In the genomic region with DNA sequence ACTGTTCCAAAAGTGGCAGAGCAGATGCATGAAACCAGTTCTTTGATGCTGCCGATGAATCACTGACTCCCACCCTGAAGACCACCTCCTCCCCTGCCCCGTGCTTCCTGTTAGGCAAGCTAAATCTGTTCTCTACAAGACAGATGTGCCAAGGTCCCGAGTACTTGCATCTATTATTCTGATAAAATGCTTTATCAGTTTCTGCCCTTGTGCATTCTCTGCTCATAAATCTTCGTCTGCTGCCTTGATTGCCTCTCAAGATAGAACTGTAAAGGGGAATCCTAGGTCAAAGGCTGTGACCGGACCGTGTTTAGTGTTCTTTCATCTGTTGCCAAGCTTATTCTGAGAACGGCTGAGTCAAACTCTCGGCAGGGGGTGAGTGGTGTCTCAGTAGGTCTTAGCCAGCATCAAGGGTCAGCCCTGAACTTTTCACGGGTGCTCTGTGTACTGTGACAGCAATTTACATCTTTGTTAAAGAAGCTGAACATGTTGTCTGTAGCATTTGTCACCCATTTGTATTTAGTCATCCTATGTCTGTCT, we compare ENCODE assay signal across 20 mouse cellular contexts. TPM values are rescaled to one million over a fixed set of nuclear protein-coding genes. Genes with fewer than 3 reads are reported as not detected.
A peak's percentile ranks its signal among the peaks of the same experiment; 100 is the strongest.
DNase-seq lines count a peak whose midpoint lies in the region; ATAC-seq lines count a peak whose summit lies in the region.
"Had no signal": no experiment of that assay in that cellular context is flagged by ENCODE, and none has a peak within 500 bp of the region (broad histone marks: within the 10 kb centered on the region; RNA-seq: fewer than 3 reads in every experiment).

No protein-coding gene starts in this region.

- ATAC-seq in forebrain, embryonic 14.5 days: no peak
- no peak for ATAC-seq in megakaryocyte, adult 5-6 weeks (ENCODE audit: poor library complexity, severe bottlenecking)
- ATAC-seq: forebrain, embryonic 13.5 days; midbrain, embryonic 15.5 days had no signal

- H3K9ac ChIP-seq in forebrain, embryonic 14.5 days (ENCODE audit: low read length): no peak overlapping the region
- H3K9ac ChIP-seq: forebrain, embryonic 13.5 days; heart, embryonic 13.5 days; limb, embryonic 15.5 days; midbrain, embryonic 15.5 days had no signal

- peaks cover 31% of the 10 kb centered on the region for H3K4me1 ChIP-seq in forebrain, embryonic 10.5 days
- peaks cover 28% of the 10 kb centered on the region for H3K4me1 ChIP-seq in forebrain, embryonic 14.5 days (ENCODE audit: control insufficient read depth, insufficient read depth, low read length)
- H3K4me1 ChIP-seq: limb, embryonic 15.5 days had no signal

- H3K36me3 ChIP-seq in forebrain, embryonic 10.5 days (replicated peaks): no peaks in the 10 kb centered on the region
- H3K36me3 ChIP-seq in forebrain, embryonic 14.5 days (ENCODE audit: control insufficient read depth, insufficient read depth, low read length): no peaks in the 10 kb centered on the region
- H3K36me3 ChIP-seq: heart, embryonic 13.5 days; limb, embryonic 15.5 days; midbrain, embryonic 15.5 days had no signal

- no peak overlapping the region for H3K4me2 ChIP-seq in forebrain, embryonic 14.5 days (ENCODE audit: low read length)
- H3K4me2 ChIP-seq: forebrain, embryonic 13.5 days; heart, embryonic 13.5 days; limb, embryonic 15.5 days; midbrain, embryonic 15.5 days had no signal

- peak overlapping the region; percentile 48; the same call in 1 of the 2 replicates for H3K27ac ChIP-seq in forebrain, embryonic 10.5 days
- no peak overlapping the region for H3K27ac ChIP-seq in forebrain, embryonic 14.5 days (ENCODE audit: low read depth, low read length)
- H3K27ac ChIP-seq: forebrain, embryonic 13.5 days; heart, embryonic 13.5 days; limb, embryonic 15.5 days; midbrain, embryonic 15.5 days had no signal

- no peak overlapping the region for H3K4me3 ChIP-seq in forebrain, embryonic 10.5 days
- no peak overlapping the region for H3K4me3 ChIP-seq in forebrain, embryonic 14.5 days (ENCODE audit: low read depth, low read length)
- H3K4me3 ChIP-seq: forebrain, embryonic 13.5 days; heart, embryonic 13.5 days; limb, embryonic 15.5 days; midbrain, embryonic 15.5 days had no signal

- DNase-seq in forebrain, embryonic 10.5 days (ENCODE audit: extremely low spot score, low spot score): no peak
- no peak for DNase-seq in forebrain, embryonic 14.5 days (ENCODE audit: low spot score)
- peak; percentile 8 for DNase-seq in lung, postnatal 36 days
- DNase-seq in lung, postnatal 4 days: no peak
- DNase-seq in adrenal gland, postnatal 36 days: peak; percentile 59 to 63
- peak; percentile 30 for DNase-seq in skeletal muscle tissue, adult 2 months (ENCODE audit: low read depth, low spot score)
- DNase-seq in cerebellum, adult 18-20 months: no peak
- DNase-seq: cerebellum, adult 8-10 months; gastrocnemius, postnatal 36 days; heart, postnatal 4 days; kidney, adult 8-10 months; thymus, postnatal 36 days had no signal

- WGBS in forebrain, embryonic 10.5 days: 73% methylated on average over 9 of the region's 9 CpGs
- 74% methylated on average over 9 of the region's 9 CpGs for WGBS in forebrain, embryonic 14.5 days

- H3K9me3 ChIP-seq in forebrain, embryonic 10.5 days: no peaks in the 10 kb centered on the region
- no peaks in the 10 kb centered on the region for H3K9me3 ChIP-seq in forebrain, embryonic 14.5 days (replicated peaks; ENCODE audit: control insufficient read depth, low read length)
- H3K9me3 ChIP-seq: forebrain, embryonic 13.5 days; heart, embryonic 13.5 days; limb, embryonic 15.5 days; midbrain, embryonic 15.5 days had no signal

- H3K27me3 ChIP-seq in forebrain, embryonic 10.5 days (ENCODE audit: poor library complexity, severe bottlenecking): no peaks in the 10 kb centered on the region
- H3K27me3 ChIP-seq in forebrain, embryonic 14.5 days (replicated peaks; ENCODE audit: control insufficient read depth, insufficient read depth, low read length): no peaks in the 10 kb centered on the region
- H3K27me3 ChIP-seq: forebrain, embryonic 13.5 days; heart, embryonic 13.5 days; limb, embryonic 15.5 days; midbrain, embryonic 15.5 days had no signal

RNA-seq across cellular contexts. Expression of gene Fer, which starts 51.5 kb away (rescaled TPM):
- 27.1 and 31.4 TPM in 2 replicates for polyA plus RNA-seq in forebrain, embryonic 10.5 days (2016; fragmentation: Nextera tagmentation; extraction: Ambion mirVana)
- polyA plus RNA-seq in forebrain, embryonic 14.5 days (2014; fragmentation: Nextera tagmentation; extraction: Ambion mirVana): 31.8 and 36.0 TPM in 2 replicates
- 10 to 100 TPM; 18.0 to 23.5 TPM for total RNA-seq in adrenal gland, postnatal 36 days (2021)
- total RNA-seq in megakaryocyte, adult 5-6 weeks (2015): 4.7 and 7.8 TPM in 2 replicates
- 4.7 and 7.1 TPM in 2 replicates for total RNA-seq in megakaryocyte, adult 5-6 weeks (2017)

RNA-seq across cellular contexts. Expression of gene A930002H24Rik, which starts 52.3 kb away (rescaled TPM):
- polyA plus RNA-seq in forebrain, embryonic 10.5 days (2016; fragmentation: Nextera tagmentation; extraction: Ambion mirVana): 1.8 and 1.9 TPM in 2 replicates
- polyA plus RNA-seq in forebrain, embryonic 14.5 days (2014; fragmentation: Nextera tagmentation; extraction: Ambion mirVana): 1.3 and 3.7 TPM in 2 replicates
- 1 to 10 TPM in 1 of 2 experiments, not detected in 1; 1.1 TPM for total RNA-seq in adrenal gland, postnatal 36 days (2021)
- not detected in 2 replicates for total RNA-seq in megakaryocyte, adult 5-6 weeks (2015)
- 1.7 TPM in 1 of 2 replicates, not detected in the other for total RNA-seq in megakaryocyte, adult 5-6 weeks (2017)
- total RNA-seq: common myeloid progenitor, adult 5-6 weeks; gastrocnemius, postnatal 36 days; layer of hippocampus, postnatal 14 days; left cerebral cortex, postnatal 10 days had no signal

Comparison
In these comparisons a context has a peak if more than half of its experiments do, and no peak if none do; other contexts are left out.
1. DNase-seq: peak in lung, postnatal 36 days (single experiment), adrenal gland, postnatal 36 days (2 of 2) and skeletal muscle tissue, adult 2 months (single experiment); none in forebrain, embryonic 10.5 days (single experiment), forebrain, embryonic 14.5 days (single experiment), lung, postnatal 4 days (0 of 2) and cerebellum, adult 18-20 months (0 of 2).